Mouse (Mus musculus) forebrain, embryonic 10.5 days (tissue): Measurements from ENCODE around the gene Cep152. TPM values are rescaled to one million over a fixed set of nuclear protein-coding genes. Genes with fewer than 3 reads are reported as not detected.

Source experiments
- DNase-seq: peaks from one replicate; pipeline ENCODE4 v3.0.0-alpha.2; 2017; ENCODE audit warnings: low spot score; ENCODE audit errors: extremely low spot score
- H3K27ac ChIP-seq: fragments of 300-500 bp; sonication (generic); 2 replicates; pipeline ENCODE4 v1.5.1; 2016; ENCODE audit warnings: mild to moderate bottlenecking
- H3K27me3 ChIP-seq: fragments of 300-500 bp; sonication (generic); 2 replicates; pipeline ENCODE4 v1.6.1; 2016; ENCODE audit warnings: mild to moderate bottlenecking; ENCODE audit not compliant: poor library complexity, severe bottlenecking
- H3K36me3 ChIP-seq: fragments of 300-500 bp; sonication (generic); replicated peaks from 2 replicates; pipeline ENCODE4 v1.6.1; 2016; ENCODE audit warnings: mild to moderate bottlenecking, moderate library complexity
- H3K4me1 ChIP-seq: fragments of 300-500 bp; sonication (generic); 2 replicates; pipeline ENCODE4 v1.6.1; 2016
- H3K4me3 ChIP-seq: fragments of 300-500 bp; sonication (generic); 2 replicates; pipeline ENCODE4 v1.5.1; 2016; ENCODE audit warnings: mild to moderate bottlenecking, moderate library complexity
- H3K9me3 ChIP-seq: fragments of 300-500 bp; sonication (generic); 2 replicates; pipeline ENCODE4 v1.6.1; 2016; ENCODE audit warnings: mild to moderate bottlenecking, moderate library complexity
- WGBS: fragments of 180-500 bp; shearing (Covaris S2); methylation state at CpG from one replicate; pipeline ENCODE4 v1.1.7; 2016; 5-methylcytosine and 5-hydroxymethylcytosine counted together
- polyA plus RNA-seq: library from polyadenylated mRNA; unstranded; fragments of >200 nt; fragmentation: Nextera tagmentation; extraction: Ambion mirVana; gene quantifications from 2 replicates; pipeline ENCODE4 v1.2.1, GENCODE M21; 2016

The Cep152 gene
- 12.4 and 12.5 TPM in 2 replicates for polyA plus RNA-seq

DNA sequence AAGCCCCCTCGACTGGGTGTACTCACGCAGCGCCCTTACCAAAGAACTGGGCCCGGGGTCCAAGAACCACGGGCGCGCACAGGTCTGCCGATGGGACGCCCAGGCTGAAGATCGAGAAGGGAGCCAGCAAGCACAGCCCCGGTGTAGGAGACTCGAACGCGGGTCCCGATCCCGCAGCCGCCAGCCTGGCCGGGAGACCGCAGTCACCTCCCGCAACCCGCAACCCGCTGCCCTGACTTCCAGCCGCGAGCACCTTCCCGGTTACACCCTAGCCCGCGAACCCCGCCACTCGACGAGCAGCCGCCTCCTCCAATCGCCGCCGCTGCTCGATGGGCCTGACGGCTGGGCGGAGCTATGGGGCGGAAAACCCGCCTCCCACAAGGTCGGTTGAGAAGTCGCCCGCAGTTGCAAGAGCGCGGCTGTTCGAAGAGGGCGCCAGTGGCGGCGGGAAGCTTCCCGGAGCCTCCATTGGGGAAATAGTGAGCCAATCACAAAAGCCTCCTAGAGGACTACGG, at the start of gene Cep152:
Cep152 (minus strand) TSS at position 277 of the 515 bp plus-strand sequence.
- Histone ChIP-seq H3K36me3 (peaks cover 13% of the 10 kb centered on the region), H3K27me3 (no peaks in the 10 kb centered on the region), H3K27ac (peak within 1 kb of the TSS; percentile 93), H3K9me3 (no peaks in the 10 kb centered on the region), H3K4me3 (peak within 1 kb of the TSS; percentile 92), H3K4me1 (peaks cover 54% of the 10 kb centered on the region)
- under 1% methylated on average over 50 of the region's 50 CpGs for WGBS
- peak; percentile 96 for DNase-seq

- Histone ChIP-seq H3K27me3 (no peaks in the 10 kb centered on the region), H3K36me3 (no peaks in the 10 kb centered on the region; the same call in 1 of the 2 replicates), H3K4me1 (peaks cover 20% of the 10 kb centered on the region), H3K27ac (peak within 1 kb of the TSS; percentile 96), H3K4me3 (peak within 1 kb of the TSS; percentile 83), H3K9me3 (no peaks in the 10 kb centered on the region)
- whole genome bisulfite sequencing: under 1% methylated on average over 79 of the region's 79 CpGs
- peak; percentile 80 for DNase-seq
Observed at GRCm38 (mm10) chr2:125672957-125673631, 48.2 kb upstream of the Cep152 start, which contains the start of gene Eid1. Gene Eid1, plus strand, starts transcription at chr2:125673095.

GRCm38 (mm10) chr2:125672568-125672956, 47.6 kb upstream of the Cep152 start:
- H3K27ac ChIP-seq: peak overlapping the region; percentile 96
- H3K27me3 ChIP-seq: no peaks in the 10 kb centered on the region
- 22% methylated on average over 14 of the region's 20 CpGs for WGBS
- peaks cover 20% of the 10 kb centered on the region for H3K4me1 ChIP-seq
- no peaks in the 10 kb centered on the region for H3K9me3 ChIP-seq
- no peaks in the 10 kb centered on the region; the same call in 1 of the 2 replicates for H3K36me3 ChIP-seq
- DNase-seq: no peak
- H3K4me3 ChIP-seq: peak overlapping the region; percentile 83

DNA sequence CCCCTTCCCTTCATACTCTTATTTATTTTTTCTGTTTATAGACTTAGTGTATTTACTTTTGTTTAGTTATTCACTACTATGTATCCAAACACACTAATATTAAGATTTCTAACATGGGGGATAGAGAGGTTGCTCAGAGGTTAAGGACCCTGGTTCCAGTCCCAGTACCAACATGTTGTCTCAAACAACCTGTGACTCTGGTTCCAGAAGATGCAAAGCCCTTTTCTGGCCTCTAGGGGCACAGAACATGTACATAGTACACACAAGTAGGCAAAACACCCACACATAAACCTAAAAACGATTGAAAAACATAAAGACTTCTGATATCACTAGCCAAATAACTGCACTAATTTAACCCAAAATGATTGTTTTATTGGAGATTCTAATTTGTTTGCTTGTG, 45.9 kb upstream of the Cep152 start:
- 69% methylated on average over 1 of the region's 1 CpGs for WGBS
- no peaks in the 10 kb centered on the region for H3K27me3 ChIP-seq
- peaks cover 20% of the 10 kb centered on the region for H3K4me1 ChIP-seq
- H3K27ac ChIP-seq: no peak overlapping the region
- no peaks in the 10 kb centered on the region for H3K9me3 ChIP-seq
- DNase-seq: no peak
- no peaks in the 10 kb centered on the region; the same call in 1 of the 2 replicates for H3K36me3 ChIP-seq
- H3K4me3 ChIP-seq: no peak overlapping the region

GRCm38 (mm10) chr2:125667721-125668120, 42.8 kb upstream of the Cep152 start:
- DNase-seq: no peak
- H3K9me3 ChIP-seq: no peaks in the 10 kb centered on the region
- peaks cover 3% of the 10 kb centered on the region; the same call in 1 of the 2 replicates for H3K4me1 ChIP-seq
- 91% methylated on average over 7 of the region's 7 CpGs for WGBS
- no peak overlapping the region for H3K4me3 ChIP-seq
- no peaks in the 10 kb centered on the region for H3K36me3 ChIP-seq
- no peaks in the 10 kb centered on the region for H3K27me3 ChIP-seq
- H3K27ac ChIP-seq: no peak overlapping the region

DNA sequence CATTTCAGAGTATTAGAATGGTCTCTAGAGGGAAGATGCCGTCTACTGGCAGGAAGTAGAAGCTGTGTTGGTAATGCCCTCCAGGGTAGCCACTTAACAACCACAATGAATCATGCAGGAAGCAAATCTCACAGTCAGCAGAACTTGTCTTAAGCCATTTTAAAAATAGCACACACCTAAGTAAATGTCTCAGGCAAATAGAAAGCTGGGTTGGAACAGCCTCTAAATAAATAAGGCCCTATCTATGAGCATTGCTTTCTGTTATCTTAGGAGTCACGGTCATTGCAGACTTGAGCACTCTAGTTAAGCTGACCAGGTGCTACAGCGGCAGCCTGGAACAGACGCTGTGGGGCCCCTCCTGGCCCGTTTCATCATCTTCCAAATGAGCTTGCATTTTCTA, 42.3 kb upstream of the Cep152 start:
- Histone ChIP-seq H3K36me3 (no peaks in the 10 kb centered on the region), H3K9me3 (no peaks in the 10 kb centered on the region), H3K4me1 (no peaks in the 10 kb centered on the region), H3K27me3 (no peaks in the 10 kb centered on the region), H3K27ac (no peak overlapping the region), H3K4me3 (no peak overlapping the region)
- no peak for DNase-seq
- WGBS: 82% methylated on average over 5 of the region's 5 CpGs

DNA sequence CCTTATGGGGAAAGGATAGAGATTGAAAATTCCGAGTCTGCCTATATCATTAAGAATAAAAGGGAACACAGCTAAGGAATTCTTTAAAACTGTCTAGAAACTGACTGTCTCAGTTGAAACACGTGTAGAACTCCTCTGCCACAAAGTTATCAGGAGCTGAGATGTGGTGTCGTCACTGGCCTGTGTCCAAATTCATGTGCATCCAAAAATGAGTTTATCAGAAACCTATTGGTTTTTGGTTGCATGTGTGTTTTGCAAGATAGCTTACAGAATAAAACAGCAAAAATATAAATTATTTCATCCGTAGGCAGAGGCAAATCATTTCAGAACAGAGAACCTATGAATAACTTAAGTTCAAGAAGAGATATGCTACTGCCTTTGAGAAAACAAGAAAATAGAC, 41.8 kb upstream of the Cep152 start:
- 87% methylated on average over 4 of the region's 4 CpGs for WGBS

DNA sequence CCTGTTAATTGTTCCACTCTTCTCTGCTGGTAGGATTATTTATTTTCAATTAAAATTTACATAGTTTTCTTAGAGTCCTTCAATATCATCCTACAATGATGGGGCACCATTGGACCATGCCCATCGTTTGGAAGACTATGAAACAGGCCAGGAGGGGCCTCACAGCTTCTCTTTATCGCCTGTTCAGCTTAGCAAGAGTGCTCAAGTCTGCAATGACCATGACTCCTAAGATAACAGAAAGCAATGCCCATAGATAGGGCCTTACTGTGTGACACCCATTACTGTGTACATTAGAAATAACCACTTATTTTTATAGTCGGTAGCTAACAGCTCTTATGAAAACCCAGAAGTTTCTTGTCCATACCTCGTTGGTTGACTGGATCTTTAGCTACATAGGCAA, 41.0 kb upstream of the Cep152 start:
- Histone ChIP-seq H3K36me3 (no peaks in the 10 kb centered on the region), H3K4me3 (no peak overlapping the region), H3K27ac (no peak overlapping the region), H3K27me3 (peaks cover 7% of the 10 kb centered on the region), H3K4me1 (peaks cover 3% of the 10 kb centered on the region), H3K9me3 (no peaks in the 10 kb centered on the region)
- WGBS: 90% methylated on average over 4 of the region's 4 CpGs
- no peak for DNase-seq

More for the DNA sequence above, 41.8 kb upstream of the Cep152 start:
- Histone ChIP-seq H3K9me3 (no peaks in the 10 kb centered on the region), H3K27ac (no peak overlapping the region), H3K27me3 (no peaks in the 10 kb centered on the region), H3K36me3 (no peaks in the 10 kb centered on the region), H3K4me1 (no peaks in the 10 kb centered on the region), H3K4me3 (no peak overlapping the region)
- DNase-seq: no peak

DNA sequence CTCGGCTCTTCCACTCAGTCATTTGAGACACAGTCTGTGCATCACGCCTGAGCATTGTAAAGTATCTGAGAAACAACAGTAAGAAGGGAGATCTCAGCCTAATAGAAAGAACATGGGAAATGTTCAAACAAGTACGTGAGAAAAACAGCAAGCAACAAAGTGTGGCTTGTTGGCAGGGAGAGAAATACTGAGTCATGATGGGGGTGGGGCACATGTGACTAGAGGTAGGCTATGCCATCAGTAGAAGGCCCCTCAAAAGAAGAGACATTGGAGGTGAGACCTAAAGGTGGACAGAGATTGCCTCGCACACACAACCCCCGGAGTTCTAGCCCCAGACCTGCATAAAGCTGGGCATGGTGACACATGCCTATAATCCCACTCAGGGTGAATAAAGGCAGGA, 40.3 kb upstream of the Cep152 start:
- Histone ChIP-seq H3K9me3 (no peaks in the 10 kb centered on the region), H3K27ac (no peak overlapping the region), H3K36me3 (no peaks in the 10 kb centered on the region), H3K4me1 (peaks cover 10% of the 10 kb centered on the region), H3K4me3 (no peak overlapping the region), H3K27me3 (peaks cover 10% of the 10 kb centered on the region)
- WGBS: 88% methylated on average over 5 of the region's 5 CpGs
- DNase-seq: no peak

DNA sequence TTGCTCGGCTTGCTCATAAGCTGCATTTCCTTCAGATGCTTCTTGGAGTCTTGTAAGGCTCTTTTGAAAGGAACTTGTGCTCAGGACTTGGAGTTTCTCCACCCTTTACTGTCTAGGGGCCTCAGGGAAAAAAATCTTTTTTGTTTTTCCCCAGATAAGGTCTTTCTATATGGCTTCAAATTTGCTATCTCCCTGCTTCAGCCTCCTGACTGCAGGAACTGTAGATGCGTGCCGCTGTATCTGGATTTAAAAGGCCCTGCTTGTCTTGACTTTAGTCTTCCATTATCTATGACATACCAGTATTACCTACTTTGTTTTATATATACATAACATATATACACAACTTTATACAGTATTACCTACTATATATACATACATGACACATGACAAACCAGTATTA, 37.6 kb upstream of the Cep152 start:
- H3K4me3 ChIP-seq: no peak overlapping the region
- 93% methylated on average over 3 of the region's 3 CpGs for WGBS

DNA sequence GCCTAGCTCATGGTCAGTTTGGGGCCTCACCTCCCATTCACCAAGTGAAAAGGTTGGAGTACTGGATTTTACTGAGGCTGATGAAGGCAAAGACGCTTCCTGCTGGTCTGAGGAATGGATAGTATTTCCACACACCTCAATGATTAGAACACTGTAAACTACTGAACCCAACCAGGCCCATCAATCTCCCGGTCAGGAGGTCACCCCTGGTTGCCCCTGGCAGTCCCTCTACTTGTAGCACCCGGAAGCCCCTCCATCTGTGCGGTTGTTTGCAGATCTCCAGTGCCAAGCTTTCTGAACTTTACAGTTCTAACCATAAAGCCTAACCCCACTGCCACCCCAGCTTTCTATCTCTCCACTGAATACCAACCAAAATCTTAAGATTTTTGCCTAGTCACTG, 36.2 kb upstream of the Cep152 start:
- no peaks in the 10 kb centered on the region for H3K9me3 ChIP-seq
- DNase-seq: no peak
- peak overlapping the region; percentile 5; the same call in 1 of the 2 replicates for H3K27ac ChIP-seq
- peak overlapping the region; percentile 35 for H3K4me3 ChIP-seq
- WGBS: 73% methylated on average over 4 of the region's 4 CpGs
- peaks cover 11% of the 10 kb centered on the region for H3K4me1 ChIP-seq
- H3K36me3 ChIP-seq: no peaks in the 10 kb centered on the region
- peaks cover 10% of the 10 kb centered on the region for H3K27me3 ChIP-seq

More for the DNA sequence above, 37.6 kb upstream of the Cep152 start:
- Histone ChIP-seq H3K9me3 (no peaks in the 10 kb centered on the region), H3K36me3 (no peaks in the 10 kb centered on the region), H3K27me3 (peaks cover 10% of the 10 kb centered on the region), H3K4me1 (peaks cover 11% of the 10 kb centered on the region), H3K27ac (no peak overlapping the region)
- no peak for DNase-seq

DNA sequence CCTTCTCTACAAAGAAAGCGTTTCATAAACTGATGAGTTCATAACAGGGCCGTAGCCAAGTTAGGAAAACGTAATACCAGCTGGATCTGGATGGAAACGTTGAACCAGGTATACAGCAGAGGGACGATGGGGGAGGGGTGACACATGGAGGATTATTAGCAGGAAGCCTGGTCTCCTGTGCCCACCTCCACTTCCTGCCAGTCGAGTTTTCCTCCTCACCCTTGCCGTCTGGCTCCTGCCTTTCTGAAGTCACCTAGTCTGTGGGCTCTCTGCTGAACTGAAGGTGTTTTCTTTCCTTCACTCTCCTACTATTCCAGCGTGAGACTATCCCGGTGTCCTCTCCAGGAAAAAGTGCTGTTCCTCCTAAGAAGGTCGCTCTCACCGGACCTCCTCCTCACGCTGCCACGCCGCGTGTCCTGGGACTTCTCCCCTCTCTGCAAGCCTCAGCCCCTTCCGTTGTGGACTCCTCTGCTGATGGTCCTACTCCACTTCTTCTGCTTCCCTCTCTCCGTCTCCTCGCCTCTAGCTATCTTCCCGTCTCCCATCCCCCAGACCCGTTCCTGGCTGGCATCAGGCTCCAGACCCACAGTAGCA, 35.7 kb upstream of the Cep152 start:
- H3K9me3 ChIP-seq: no peaks in the 10 kb centered on the region
- peaks cover 11% of the 10 kb centered on the region for H3K4me1 ChIP-seq
- peak overlapping the region; percentile 5; the same call in 1 of the 2 replicates for H3K27ac ChIP-seq
- peaks cover 10% of the 10 kb centered on the region for H3K27me3 ChIP-seq
- no peak for DNase-seq
- 43% methylated on average over 20 of the region's 20 CpGs for WGBS
- peak overlapping the region; percentile 35 for H3K4me3 ChIP-seq
- no peaks in the 10 kb centered on the region for H3K36me3 ChIP-seq
